In the genomic region with DNA sequence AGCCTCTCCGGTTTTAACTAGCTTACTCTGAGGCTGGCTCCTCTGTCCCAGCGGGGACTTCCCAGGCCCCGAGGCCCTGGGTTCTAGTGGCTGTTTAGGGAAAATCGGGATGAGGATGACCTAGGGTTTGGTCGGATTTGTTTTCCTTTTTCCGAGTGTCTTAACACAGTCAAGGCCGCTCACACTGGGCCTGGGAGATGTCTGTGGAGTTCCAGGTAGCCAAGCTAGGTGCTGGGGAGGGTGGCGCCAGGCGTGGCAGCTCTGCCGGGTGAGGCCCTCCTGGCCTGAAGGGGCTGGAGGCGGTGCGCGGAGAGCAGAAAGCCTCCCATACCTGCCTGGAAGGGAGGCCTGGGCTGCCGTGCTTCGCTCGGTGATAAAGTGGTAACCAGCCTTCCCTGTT, we compare ENCODE assay signal across 7 mouse cellular contexts. TPM values are rescaled to one million over a fixed set of nuclear protein-coding genes. Genes with fewer than 3 reads are reported as not detected.
DNase-seq lines count a peak whose midpoint lies in the region; ATAC-seq and TF ChIP-seq lines count a peak whose summit lies in the region.

No protein-coding gene starts in this region.

- no peak for ATAC-seq in midbrain, embryonic 15.5 days (replicated peaks)
- no peak for ATAC-seq in midbrain, embryonic 16.5 days
- peak; percentile 66 for ATAC-seq in intestine, embryonic 15.5 days
- ATAC-seq in limb, embryonic 14.5 days (ENCODE audit: low FRiP score, low read depth), result no peak
- ATAC-seq in megakaryocyte progenitor cell, adult 5-6 weeks (replicated peaks; ENCODE audit: poor library complexity), result no peak

- H3K4me2 ChIP-seq in midbrain, embryonic 15.5 days, result peak overlapping the region; percentile 28; the same call in 1 of the 2 replicates
- no peak overlapping the region; the same call in 1 of the 2 replicates for H3K4me2 ChIP-seq in midbrain, embryonic 16.5 days (ENCODE audit: low read length)
- H3K4me2 ChIP-seq in intestine, embryonic 15.5 days (replicated peaks), result peak overlapping the region; percentile 66
- peak overlapping the region; percentile 62 for H3K4me2 ChIP-seq in limb, embryonic 14.5 days (replicated peaks; ENCODE audit: low read depth, low read length, severe bottlenecking)

- no peak overlapping the region for H3K27ac ChIP-seq in midbrain, embryonic 15.5 days
- no peak overlapping the region for H3K27ac ChIP-seq in midbrain, embryonic 16.5 days (ENCODE audit: low read length)
- peak overlapping the region; percentile 75 for H3K27ac ChIP-seq in intestine, embryonic 15.5 days
- H3K27ac ChIP-seq in limb, embryonic 14.5 days (replicated peaks; ENCODE audit: low read depth, low read length), result no peak overlapping the region
- peak overlapping the region; percentile 90 for H3K27ac ChIP-seq in small intestine, adult 2 months (ENCODE audit: insufficient read depth, low read depth, low read length)

- H3K4me1 ChIP-seq in midbrain, embryonic 15.5 days, result peaks cover 7% of the 10 kb centered on the region
- no peaks in the 10 kb centered on the region for H3K4me1 ChIP-seq in midbrain, embryonic 16.5 days (ENCODE audit: control insufficient read depth, insufficient read depth, low read length)
- H3K4me1 ChIP-seq in intestine, embryonic 15.5 days (replicated peaks), result peaks cover 11% of the 10 kb centered on the region
- H3K4me1 ChIP-seq in limb, embryonic 14.5 days (ENCODE audit: control insufficient read depth, insufficient read depth, low read length), result peaks cover 17% of the 10 kb centered on the region
- H3K4me1 ChIP-seq in small intestine, adult 2 months (ENCODE audit: control insufficient read depth, insufficient read depth, insufficient read length, low read length), result peaks cover 16% of the 10 kb centered on the region; the same call in 1 of the 2 replicates

- no peaks in the 10 kb centered on the region for H3K9me3 ChIP-seq in midbrain, embryonic 15.5 days
- H3K9me3 ChIP-seq in midbrain, embryonic 16.5 days (replicated peaks; ENCODE audit: control insufficient read depth, low read length, poor library complexity, severe bottlenecking), result no peaks in the 10 kb centered on the region
- no peaks in the 10 kb centered on the region for H3K9me3 ChIP-seq in intestine, embryonic 15.5 days
- no peaks in the 10 kb centered on the region for H3K9me3 ChIP-seq in limb, embryonic 14.5 days (ENCODE audit: control insufficient read depth, low read length)

- H3K9ac ChIP-seq in midbrain, embryonic 15.5 days, result no peak overlapping the region; the same call in 1 of the 2 replicates
- no peak overlapping the region for H3K9ac ChIP-seq in midbrain, embryonic 16.5 days (ENCODE audit: low read depth, low read length)
- peak overlapping the region; percentile 64 for H3K9ac ChIP-seq in intestine, embryonic 15.5 days
- 0 out of 2 replicates have a peak overlapping the region, but pooled peaks have one; percentile 25 for H3K9ac ChIP-seq in limb, embryonic 14.5 days (ENCODE audit: low read depth, low read length, severe bottlenecking)

- no peak for TF ChIP-seq POLR2A in limb, embryonic 14.5 days (IDR thresholded peaks at IDR 0.05; ENCODE audit: borderline replicate concordance, extremely low read depth, insufficient read depth, insufficient read length)
- no peak for TF ChIP-seq POLR2A in small intestine, adult 2 months (IDR thresholded peaks at IDR 0.05; ENCODE audit: low read depth, low read length)

- no peaks in the 10 kb centered on the region for H3K36me3 ChIP-seq in midbrain, embryonic 15.5 days (replicated peaks)
- H3K36me3 ChIP-seq in midbrain, embryonic 16.5 days (ENCODE audit: control insufficient read depth, insufficient read depth, low read length), result no peaks in the 10 kb centered on the region
- H3K36me3 ChIP-seq in intestine, embryonic 15.5 days, result no peaks in the 10 kb centered on the region
- H3K36me3 ChIP-seq in limb, embryonic 14.5 days (ENCODE audit: control insufficient read depth, insufficient read depth, low read length), result no peaks in the 10 kb centered on the region
- peaks cover 2% of the 10 kb centered on the region; the same call in 1 of the 2 replicates for H3K36me3 ChIP-seq in small intestine, adult 2 months (ENCODE audit: control insufficient read depth, insufficient read depth, low read length)

- DNase-seq in limb, embryonic 14.5 days (ENCODE audit: low spot score), result no peak
- DNase-seq in cerebellum, adult 11-12 months, result no peak

- WGBS in midbrain, embryonic 15.5 days, result 24% methylated on average over 16 of the region's 16 CpGs
- 25% methylated on average over 16 of the region's 16 CpGs for WGBS in midbrain, embryonic 16.5 days
- WGBS in intestine, embryonic 15.5 days, result 33% methylated on average over 16 of the region's 16 CpGs
- 19% methylated on average over 15 of the region's 16 CpGs for WGBS in limb, embryonic 14.5 days
- 19% methylated on average over 16 of the region's 16 CpGs for WGBS in small intestine, adult 2 months

- no peak for TF ChIP-seq CTCF in small intestine, adult 2 months (IDR thresholded peaks at IDR 0.05; ENCODE audit: extremely low read depth, insufficient read length, insufficient replicate concordance, low read depth, low read length)

- H3K27me3 ChIP-seq in midbrain, embryonic 15.5 days (replicated peaks), result peaks cover 37% of the 10 kb centered on the region
- peaks cover 39% of the 10 kb centered on the region for H3K27me3 ChIP-seq in midbrain, embryonic 16.5 days (ENCODE audit: control insufficient read depth, insufficient read depth, low read depth, low read length)
- H3K27me3 ChIP-seq in intestine, embryonic 15.5 days (replicated peaks), result peaks cover 15% of the 10 kb centered on the region
- peaks cover 16% of the 10 kb centered on the region for H3K27me3 ChIP-seq in limb, embryonic 14.5 days (ENCODE audit: control insufficient read depth, insufficient read depth, low read length)
- no peaks in the 10 kb centered on the region for H3K27me3 ChIP-seq in small intestine, adult 2 months (ENCODE audit: control insufficient read depth, insufficient read depth, low read length)

- no peak overlapping the region for H3K4me3 ChIP-seq in midbrain, embryonic 15.5 days
- no peak overlapping the region for H3K4me3 ChIP-seq in midbrain, embryonic 16.5 days (ENCODE audit: low read depth, low read length)
- peak overlapping the region; percentile 52 for H3K4me3 ChIP-seq in intestine, embryonic 15.5 days (replicated peaks)
- peak overlapping the region; percentile 39 for H3K4me3 ChIP-seq in limb, embryonic 14.5 days (replicated peaks; ENCODE audit: low read length)
- peak overlapping the region; percentile 74 for H3K4me3 ChIP-seq in small intestine, adult 2 months (ENCODE audit: low read depth, low read length)

RNA-seq across cellular contexts. Expression of a gene that starts 0.7 kb away (rescaled TPM):
- polyA plus RNA-seq in midbrain, embryonic 15.5 days (2015; fragmentation: Nextera tagmentation; extraction: Ambion mirVana), result 0.74 and 0.81 TPM in 2 replicates
- polyA plus RNA-seq in midbrain, embryonic 16.5 days (2015; fragmentation: Nextera tagmentation; extraction: Ambion mirVana), result 0.66 and 0.67 TPM in 2 replicates
- 77.3 and 81.9 TPM in 2 replicates for polyA plus RNA-seq in intestine, embryonic 15.5 days (2015; fragmentation: Nextera tagmentation; extraction: Ambion mirVana)
- polyA plus RNA-seq in limb, embryonic 14.5 days (2012; rRNA removed), result 18.6 and 23.5 TPM in 2 replicates
- polyA plus RNA-seq in limb, embryonic 14.5 days (2014; fragmentation: Nextera tagmentation; extraction: Ambion mirVana), result 39.8 and 50.0 TPM in 2 replicates
- polyA plus RNA-seq in small intestine, adult 2 months (2012; rRNA removed), result 43.4 and 141 TPM in 2 replicates
- total RNA-seq in megakaryocyte progenitor cell, adult 5-6 weeks (2015), result 0.10 and 0.89 TPM in 2 replicates
- total RNA-seq in megakaryocyte progenitor cell, adult 5-6 weeks (2017), result 0.10 and 0.46 TPM in 2 replicates

RNA-seq across cellular contexts. Expression of a gene that starts 14.3 kb away (rescaled TPM):
- 11.4 and 12.8 TPM in 2 replicates for polyA plus RNA-seq in midbrain, embryonic 15.5 days (2015; fragmentation: Nextera tagmentation; extraction: Ambion mirVana)
- polyA plus RNA-seq in midbrain, embryonic 16.5 days (2015; fragmentation: Nextera tagmentation; extraction: Ambion mirVana), result 12.6 and 12.9 TPM in 2 replicates
- polyA plus RNA-seq in intestine, embryonic 15.5 days (2015; fragmentation: Nextera tagmentation; extraction: Ambion mirVana), result 14.1 and 14.3 TPM in 2 replicates
- polyA plus RNA-seq in limb, embryonic 14.5 days (2012; rRNA removed), result 7.8 and 9.6 TPM in 2 replicates
- 15.1 and 15.4 TPM in 2 replicates for polyA plus RNA-seq in limb, embryonic 14.5 days (2014; fragmentation: Nextera tagmentation; extraction: Ambion mirVana)
- polyA plus RNA-seq in small intestine, adult 2 months (2012; rRNA removed), result 1.6 and 2.0 TPM in 2 replicates
- 5.1 and 6.5 TPM in 2 replicates for total RNA-seq in megakaryocyte progenitor cell, adult 5-6 weeks (2015)
- total RNA-seq in megakaryocyte progenitor cell, adult 5-6 weeks (2017), result 11.8 and 14.0 TPM in 2 replicates

RNA-seq across cellular contexts. Expression of a gene that starts 23.5 kb away (rescaled TPM):
- 9.0 and 9.8 TPM in 2 replicates for polyA plus RNA-seq in midbrain, embryonic 15.5 days (2015; fragmentation: Nextera tagmentation; extraction: Ambion mirVana)
- polyA plus RNA-seq in midbrain, embryonic 16.5 days (2015; fragmentation: Nextera tagmentation; extraction: Ambion mirVana), result 8.9 and 9.7 TPM in 2 replicates
- 7.5 and 9.7 TPM in 2 replicates for polyA plus RNA-seq in intestine, embryonic 15.5 days (2015; fragmentation: Nextera tagmentation; extraction: Ambion mirVana)
- polyA plus RNA-seq in limb, embryonic 14.5 days (2012; rRNA removed), result 33.4 and 43.6 TPM in 2 replicates
- polyA plus RNA-seq in limb, embryonic 14.5 days (2014; fragmentation: Nextera tagmentation; extraction: Ambion mirVana), result 8.9 and 10.6 TPM in 2 replicates
- 3.1 and 5.5 TPM in 2 replicates for polyA plus RNA-seq in small intestine, adult 2 months (2012; rRNA removed)
- 11.3 and 15.1 TPM in 2 replicates for total RNA-seq in megakaryocyte progenitor cell, adult 5-6 weeks (2015)
- total RNA-seq in megakaryocyte progenitor cell, adult 5-6 weeks (2017), result 20.7 and 33.6 TPM in 2 replicates

RNA-seq across cellular contexts. Expression of a gene that starts 47.9 kb away (rescaled TPM):
- 0.85 and 1.6 TPM in 2 replicates for polyA plus RNA-seq in midbrain, embryonic 15.5 days (2015; fragmentation: Nextera tagmentation; extraction: Ambion mirVana)
- 0.77 and 1.1 TPM in 2 replicates for polyA plus RNA-seq in midbrain, embryonic 16.5 days (2015; fragmentation: Nextera tagmentation; extraction: Ambion mirVana)
- polyA plus RNA-seq in intestine, embryonic 15.5 days (2015; fragmentation: Nextera tagmentation; extraction: Ambion mirVana), result 3.8 and 4.1 TPM in 2 replicates
- polyA plus RNA-seq in limb, embryonic 14.5 days (2012; rRNA removed), result 9.7 and 18.8 TPM in 2 replicates
- polyA plus RNA-seq in limb, embryonic 14.5 days (2014; fragmentation: Nextera tagmentation; extraction: Ambion mirVana), result 17.6 and 22.6 TPM in 2 replicates
- 2.6 and 4.6 TPM in 2 replicates for polyA plus RNA-seq in small intestine, adult 2 months (2012; rRNA removed)
- 40.9 and 44.1 TPM in 2 replicates for total RNA-seq in megakaryocyte progenitor cell, adult 5-6 weeks (2015)
- 75.9 and 85.8 TPM in 2 replicates for total RNA-seq in megakaryocyte progenitor cell, adult 5-6 weeks (2017)

RNA-seq across cellular contexts. Expression of a gene that starts 53.9 kb away (rescaled TPM):
- polyA plus RNA-seq in midbrain, embryonic 15.5 days (2015; fragmentation: Nextera tagmentation; extraction: Ambion mirVana), result 0.54 and 1.1 TPM in 2 replicates
- polyA plus RNA-seq in midbrain, embryonic 16.5 days (2015; fragmentation: Nextera tagmentation; extraction: Ambion mirVana), result 0.67 and 0.75 TPM in 2 replicates
- 3.9 and 4.4 TPM in 2 replicates for polyA plus RNA-seq in intestine, embryonic 15.5 days (2015; fragmentation: Nextera tagmentation; extraction: Ambion mirVana)
- 3.6 and 4.0 TPM in 2 replicates for polyA plus RNA-seq in limb, embryonic 14.5 days (2012; rRNA removed)
- 3.5 and 4.6 TPM in 2 replicates for polyA plus RNA-seq in limb, embryonic 14.5 days (2014; fragmentation: Nextera tagmentation; extraction: Ambion mirVana)
- polyA plus RNA-seq in small intestine, adult 2 months (2012; rRNA removed), result 13.9 and 21.7 TPM in 2 replicates
- total RNA-seq in megakaryocyte progenitor cell, adult 5-6 weeks (2015), result 5.7 and 8.8 TPM in 2 replicates
- 1.9 and 9.7 TPM in 2 replicates for total RNA-seq in megakaryocyte progenitor cell, adult 5-6 weeks (2017)

Comparison
In these comparisons a context has a peak if more than half of its experiments do, and no peak if none do; other contexts are left out.
1. H3K27ac ChIP-seq: peak in intestine, embryonic 15.5 days (single experiment) and small intestine, adult 2 months (single experiment); none in midbrain, embryonic 15.5 days (single experiment), midbrain, embryonic 16.5 days (single experiment) and limb, embryonic 14.5 days (single experiment).
2. H3K4me3 ChIP-seq: peak in intestine, embryonic 15.5 days (single experiment), limb, embryonic 14.5 days (single experiment) and small intestine, adult 2 months (single experiment); none in midbrain, embryonic 15.5 days (single experiment) and midbrain, embryonic 16.5 days (single experiment).
3. H3K9ac ChIP-seq: peak in intestine, embryonic 15.5 days (single experiment) and limb, embryonic 14.5 days (single experiment); none in midbrain, embryonic 15.5 days (single experiment) and midbrain, embryonic 16.5 days (single experiment).
4. RNA of a gene that starts 0.7 kb away (polyA plus RNA-seq): 43.4 to 141 TPM in small intestine, adult 2 months, 77.3 to 81.9 TPM in intestine, embryonic 15.5 days and 18.6 to 50.0 TPM in limb, embryonic 14.5 days; 0.74 to 0.81 TPM in midbrain, embryonic 15.5 days and 0.66 to 0.67 TPM in midbrain, embryonic 16.5 days; every median in the first group is over 10 times any median in the second.